Mouse (Mus musculus) right cerebral cortex, adult 2 months (tissue): ENCODE measurements around the gene Ptges2.

Source experiments
- DNase-seq, 2 experiments: peaks; one replicate each; pipeline ENCODE4 v3.0.0; 2021 to 2022; ENCODE audit warnings: low spot score in 2 of 2

Ptges2 gene

GRCm38 (mm10) chr2:32440164-32440563, 44.5 kb downstream of the Ptges2 start:
- DNase-seq = no peak

DNA sequence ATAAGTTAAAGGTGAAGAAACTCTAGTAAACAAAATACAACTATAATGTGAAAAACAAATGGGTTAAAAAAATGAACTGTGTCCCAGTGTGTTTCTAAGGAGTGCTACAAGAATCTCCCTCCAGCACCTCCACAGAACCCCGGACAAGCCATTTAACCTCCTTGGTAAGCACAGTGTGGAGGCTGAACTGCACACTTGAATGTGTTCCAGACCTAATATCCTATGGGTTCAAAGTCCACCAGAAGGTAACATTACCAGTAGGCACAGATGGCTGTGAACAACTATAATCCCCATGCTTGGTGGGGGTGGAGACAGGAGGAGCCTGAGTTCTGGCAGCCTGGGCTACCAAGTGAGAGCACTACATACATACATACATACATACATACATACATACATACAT, 44.9 kb downstream of the Ptges2 start:
- no peak for DNase-seq

DNA sequence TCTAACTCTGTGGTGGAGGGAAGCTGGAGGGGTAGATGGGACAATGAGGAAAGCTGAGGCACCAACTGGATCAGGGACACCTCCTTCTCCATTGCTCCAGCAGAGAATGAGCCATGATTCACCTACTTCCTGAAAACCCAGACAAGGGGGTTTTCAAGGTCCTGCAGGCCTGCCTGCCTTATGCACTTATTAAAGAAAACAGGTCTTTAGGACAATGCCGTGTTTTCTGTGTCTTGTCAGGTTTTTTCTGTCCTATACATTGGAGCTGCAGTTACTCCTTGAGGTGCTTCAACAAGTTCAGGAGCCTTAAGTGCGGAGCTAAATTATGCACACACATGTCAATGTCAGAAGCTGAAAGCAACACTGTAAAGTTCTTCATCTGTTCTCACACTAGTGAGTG, 45.9 kb downstream of the Ptges2 start:
- DNase-seq = no peak

DNA sequence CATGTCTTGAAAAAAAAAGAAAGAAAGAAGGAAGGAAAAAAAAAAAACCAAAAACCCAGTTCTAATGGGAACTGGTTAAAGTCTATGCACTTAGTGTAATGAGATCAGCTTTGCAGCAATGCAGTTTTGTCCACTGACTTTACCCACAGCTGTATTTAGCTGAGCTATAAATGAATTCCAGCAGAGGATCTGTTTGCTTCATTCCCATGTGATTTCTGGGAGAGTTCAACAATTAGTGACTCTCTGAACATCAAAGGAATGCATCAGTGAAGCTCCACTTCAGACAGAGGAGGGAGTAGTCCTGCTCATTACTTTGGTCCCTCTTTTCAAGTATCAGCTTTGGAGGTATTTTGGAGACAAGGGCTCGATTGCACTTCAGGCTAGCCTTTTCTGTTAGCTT, 49.8 kb downstream of the Ptges2 start:
- DNase-seq = no peak

DNA sequence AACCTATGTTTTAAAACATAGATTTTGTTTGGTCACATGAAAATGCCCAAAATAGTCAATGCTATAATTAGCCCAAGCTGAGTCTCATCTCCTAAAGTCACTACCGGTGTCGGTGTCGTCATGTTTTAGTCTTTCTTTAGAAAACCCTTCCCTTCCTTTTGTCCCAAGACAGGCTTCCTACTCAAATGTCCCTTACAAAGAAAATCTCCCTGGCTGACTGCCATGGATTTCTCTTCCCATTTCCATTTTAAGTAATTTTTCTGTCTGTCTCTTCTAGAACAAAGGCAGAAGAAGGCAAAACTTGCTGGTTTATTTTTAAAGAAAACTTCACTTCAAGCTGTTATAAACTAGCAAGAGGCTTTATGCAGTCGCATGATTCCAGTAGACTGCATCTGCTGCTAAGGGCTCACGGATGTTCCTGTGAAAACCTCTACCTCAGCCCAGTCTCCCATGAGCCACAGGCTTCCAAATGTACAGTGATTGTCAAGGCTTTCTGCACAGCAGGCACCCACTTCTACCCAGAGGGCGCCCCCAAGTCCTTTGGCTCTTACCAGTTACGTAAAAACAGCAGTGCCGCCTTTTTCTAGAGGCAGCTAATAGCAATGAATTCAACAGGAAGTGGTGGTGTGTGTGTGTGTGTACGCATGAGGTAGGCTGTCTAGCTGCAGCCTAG, 51.7 kb downstream of the Ptges2 start:
- peak in 1 of 2 experiments; percentile 62 for DNase-seq

DNA sequence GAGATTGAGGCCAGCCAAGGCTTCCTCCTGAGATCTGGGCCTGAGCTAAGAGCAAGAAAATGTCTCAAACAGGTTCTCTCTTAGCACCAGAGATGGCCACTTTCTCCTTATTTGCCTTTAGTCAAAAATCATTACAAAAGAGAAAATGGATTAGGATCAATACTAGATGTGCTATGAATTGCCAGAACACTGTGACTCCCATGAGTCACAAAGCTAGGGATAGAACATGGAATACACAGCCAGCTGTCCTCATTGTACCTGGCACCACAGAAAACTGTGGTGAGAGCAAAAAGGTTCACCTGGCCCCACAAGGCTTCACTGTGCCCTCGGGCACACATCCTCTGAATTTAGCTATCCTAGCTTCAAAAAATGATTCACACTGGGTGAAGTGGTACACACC, 52.8 kb downstream of the Ptges2 start:
- DNase-seq = no peak

- DNase-seq = peak in 1 of 2 experiments; percentile 52
Observed at GRCm38 (mm10) chr2:32449761-32450754, 54.4 kb downstream of the Ptges2 start, which contains the start of gene Naif1. TSS of gene Naif1 (plus strand) at chr2:32450457.

GRCm38 (mm10) chr2:32450881-32451844, 55.5 kb downstream of the Ptges2 start, which contains the start of gene Slc25a25:
TSS of gene Slc25a25 (minus strand) at chr2:32451445.
- DNase-seq = peak; percentile 95 to 97

DNA sequence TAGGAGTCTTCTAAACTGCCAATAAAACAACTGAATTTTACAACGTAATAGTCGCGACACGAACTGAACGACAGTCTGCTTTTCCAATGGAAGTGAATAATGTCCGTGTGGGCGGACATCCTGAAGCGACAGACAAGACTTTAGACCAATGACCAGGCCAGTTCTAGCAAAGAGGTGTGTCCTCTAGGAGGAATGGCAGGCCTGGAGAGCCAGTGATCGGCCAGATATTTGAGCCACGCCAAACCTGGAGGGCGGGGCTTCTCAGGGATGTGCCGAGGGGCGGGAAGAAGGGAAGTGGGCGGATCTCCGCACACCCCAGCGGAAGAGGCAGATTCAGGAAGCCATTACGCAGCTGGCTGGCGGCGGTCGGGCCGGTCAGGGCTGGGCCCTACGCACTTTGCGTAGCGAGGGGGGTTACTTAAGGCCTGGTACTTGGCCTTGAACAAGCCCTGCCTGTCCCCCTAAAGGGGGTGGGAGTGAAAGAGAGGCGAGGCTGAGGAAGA, 56.2 kb downstream of the Ptges2 start:
- DNase-seq = peak; percentile 98 to 99

GRCm38 (mm10) chr2:32452441-32452971, 56.8 kb downstream of the Ptges2 start:
- DNase-seq = no peak

GRCm38 (mm10) chr2:32453641-32454303, 58.1 kb downstream of the Ptges2 start:
- no peak for DNase-seq

DNA sequence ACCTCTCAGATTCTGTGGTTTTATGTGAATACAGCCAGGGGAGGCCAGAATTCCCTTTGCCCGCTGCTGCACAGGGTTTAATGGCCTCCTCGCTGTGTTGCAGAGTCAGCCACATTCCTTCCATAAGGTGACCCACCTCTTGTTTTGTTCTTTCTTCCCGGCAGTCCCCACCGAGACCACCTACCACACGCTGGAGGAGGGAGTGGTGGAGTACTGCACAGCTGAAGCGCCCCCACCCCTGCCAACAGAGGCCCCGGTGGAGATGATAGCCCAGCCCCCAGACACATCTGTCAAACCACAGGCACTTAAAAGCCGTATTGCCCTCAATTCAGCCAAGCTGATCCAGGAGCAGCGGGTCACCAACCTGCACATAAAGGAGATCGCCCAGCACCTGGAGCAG, 58.9 kb downstream of the Ptges2 start:
- no peak for DNase-seq

DNA sequence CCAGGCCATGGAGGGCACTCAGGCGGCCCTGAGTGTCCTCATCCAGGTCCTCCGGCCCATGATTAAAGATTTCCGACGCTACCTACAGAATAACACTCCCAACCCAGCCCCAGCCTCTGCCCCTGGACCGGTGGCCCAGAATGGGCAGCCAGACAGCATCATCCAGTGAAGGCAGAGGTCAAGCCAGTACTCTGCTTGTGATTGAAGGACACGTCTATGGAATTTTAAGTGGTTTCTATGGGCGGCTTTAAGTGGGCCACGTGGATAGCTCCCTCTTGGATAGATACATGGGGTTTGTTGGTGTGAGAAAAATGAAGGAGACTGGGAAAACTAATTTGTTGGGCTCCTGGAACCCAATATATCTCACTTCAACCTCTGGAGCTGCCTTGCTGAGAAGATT, 59.4 kb downstream of the Ptges2 start:
- DNase-seq = no peak
